Mouse (Mus musculus): ENCODE data around the gene Ttbk1.

Gene Ttbk1

GRCm38 (mm10) chr17:46394631-46395030 lies 92.8 kb downstream of the Ttbk1 start:
- DNase-seq, result no peak

DNA sequence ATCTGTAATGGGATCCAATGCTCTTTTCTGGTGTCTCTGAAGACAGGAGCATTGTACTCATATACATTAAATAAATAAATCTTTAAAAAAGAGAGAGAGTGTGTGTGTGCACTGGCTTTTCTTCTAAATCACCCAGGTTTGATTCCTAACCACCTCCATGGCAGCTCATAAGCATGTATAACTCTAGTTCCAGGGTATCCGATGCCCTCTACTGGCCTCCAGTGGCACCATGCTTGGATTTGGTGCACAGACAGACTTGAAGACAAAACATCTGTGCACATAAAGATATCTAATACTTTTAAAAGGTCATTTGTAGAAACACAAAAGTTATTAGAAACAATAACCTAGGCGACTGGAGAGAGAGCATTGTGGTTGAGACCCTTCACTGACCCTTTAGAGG lies 94.5 kb downstream of the Ttbk1 start:
- peak in 1 of 2 experiments; percentile 34 for DNase-seq

Data from lung, postnatal 4 days (tissue).